Mouse (Mus musculus) kidney, adult 18-20 months (tissue): Measurements from ENCODE around the gene Gm20388.

ENCODE experiments used
- DNase-seq: peaks from one replicate; pipeline ENCODE4 v3.0.0; 2021

The Gm20388 gene

DNA sequence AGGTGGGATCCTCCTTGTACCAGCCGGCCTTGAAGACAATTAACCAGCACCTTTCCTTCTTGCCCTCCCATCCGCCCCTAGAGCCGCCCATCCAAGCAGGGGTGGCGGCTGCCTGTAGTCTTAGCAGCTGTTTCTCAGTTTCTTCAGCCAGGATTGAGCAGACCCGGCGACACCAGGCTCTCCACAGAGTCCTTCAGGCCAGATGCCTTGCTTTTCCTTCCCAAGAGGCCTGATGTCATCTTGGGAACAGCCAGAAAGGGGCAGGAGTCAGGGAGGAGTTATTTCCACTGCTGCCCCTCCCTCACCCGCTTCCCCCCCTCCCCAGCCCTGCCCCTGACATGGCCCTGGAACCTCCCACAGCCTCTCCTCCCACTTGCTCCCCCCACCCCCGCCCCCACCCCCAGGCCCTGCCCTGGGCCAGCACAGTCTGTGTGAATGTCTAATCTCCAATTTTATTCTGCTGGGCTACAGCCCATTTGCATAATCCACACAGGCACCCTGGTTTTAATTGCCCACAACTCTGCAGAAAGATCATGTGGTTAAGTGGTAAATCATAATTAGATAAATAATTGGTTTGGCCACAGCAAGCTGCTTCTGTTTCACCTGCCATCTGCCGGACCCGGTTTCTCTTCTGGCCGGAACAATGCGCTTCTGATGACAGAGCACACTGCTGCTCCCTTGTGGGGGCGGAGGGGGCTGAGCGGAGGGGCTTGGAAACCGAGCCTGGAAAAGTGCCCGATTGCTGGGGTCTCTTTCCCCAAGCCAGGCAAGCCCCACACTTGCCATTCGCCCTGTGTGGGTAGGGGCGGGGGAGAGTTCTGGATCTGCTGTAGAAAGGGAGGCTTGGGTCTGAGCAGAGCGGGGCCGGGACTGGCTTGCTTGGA, 610.3 kb downstream of the Gm20388 start:
- no peak for DNase-seq

DNA sequence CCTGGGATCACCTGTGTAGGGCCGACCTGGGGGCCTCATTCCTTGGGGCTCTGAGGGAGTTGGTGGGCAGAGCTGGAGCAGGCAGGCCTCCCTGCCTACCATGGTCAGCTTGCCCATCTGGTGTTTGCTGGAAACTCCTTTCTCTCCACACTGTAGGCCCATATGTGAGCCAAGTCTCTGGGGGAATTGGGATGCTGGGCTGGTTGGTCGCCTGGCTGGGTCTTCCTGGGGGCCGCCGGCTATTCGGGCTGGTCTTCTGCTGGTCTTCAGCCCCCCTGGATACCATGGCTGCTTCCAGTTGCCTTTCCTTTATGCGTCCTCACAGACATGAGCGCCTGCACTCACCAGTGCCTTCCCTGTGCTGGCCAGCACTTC, 610.9 kb downstream of the Gm20388 start:
- no peak for DNase-seq

DNA sequence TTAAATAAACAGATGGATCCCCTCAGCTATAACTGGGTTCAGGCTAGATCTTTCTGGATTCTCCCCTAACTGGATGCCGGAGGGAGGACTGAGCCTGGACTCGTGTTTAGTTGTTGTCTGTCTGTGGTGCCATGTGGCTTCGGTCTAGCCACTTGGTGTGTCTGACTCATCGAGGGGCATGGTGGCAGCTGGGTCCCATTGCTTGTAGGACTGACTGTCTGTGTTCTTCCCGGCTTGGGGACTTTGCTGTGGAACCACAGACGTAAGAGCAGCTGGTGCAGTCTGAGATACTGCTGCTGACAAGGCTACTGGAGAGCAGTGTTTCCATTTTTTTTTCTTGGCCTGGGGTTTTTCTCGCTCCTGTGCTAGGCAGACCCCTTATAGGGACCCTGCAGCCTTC, 613.0 kb downstream of the Gm20388 start:
- DNase-seq: no peak

DNA sequence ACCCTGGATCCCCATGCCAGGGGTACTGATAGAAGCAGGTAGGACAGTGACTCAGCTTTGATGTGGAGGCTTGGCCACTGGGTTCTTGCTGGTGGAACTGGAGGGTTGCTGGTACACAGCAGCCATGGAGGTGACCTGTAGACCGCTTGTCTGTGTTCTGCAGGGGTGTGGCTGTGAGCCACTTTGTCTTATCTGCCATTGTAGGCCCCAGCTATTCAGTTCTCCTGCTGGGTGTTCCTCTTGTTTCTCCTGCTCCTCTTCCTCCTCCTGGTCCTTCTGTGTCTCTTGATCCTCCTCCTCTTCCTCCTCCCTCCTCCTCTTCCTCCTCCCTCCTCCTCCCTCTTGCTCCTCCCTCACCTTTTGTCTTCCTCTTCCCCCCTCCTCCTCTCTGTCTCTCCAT, 614.5 kb downstream of the Gm20388 start:
- no peak for DNase-seq

DNA sequence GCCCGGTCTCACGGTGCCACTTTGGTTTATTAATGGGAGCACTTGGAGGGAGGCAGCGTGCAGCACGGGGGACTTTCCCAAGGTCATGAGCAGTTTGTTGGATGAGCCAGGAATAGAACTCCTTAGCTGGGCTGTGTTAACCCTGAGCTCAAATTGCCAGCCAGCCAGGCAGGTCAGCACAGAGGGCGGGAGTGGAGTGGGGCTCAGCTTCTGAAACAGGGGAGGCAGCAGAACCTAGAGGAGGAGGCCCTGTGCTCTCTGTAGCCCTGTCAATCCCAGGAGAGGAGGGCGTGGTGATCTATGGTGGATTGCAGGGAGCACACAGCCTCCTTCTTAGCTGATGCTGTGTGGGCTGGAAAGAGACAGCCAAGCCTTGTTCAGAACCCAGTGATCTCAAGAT, 615.2 kb downstream of the Gm20388 start:
- DNase-seq: no peak

DNA sequence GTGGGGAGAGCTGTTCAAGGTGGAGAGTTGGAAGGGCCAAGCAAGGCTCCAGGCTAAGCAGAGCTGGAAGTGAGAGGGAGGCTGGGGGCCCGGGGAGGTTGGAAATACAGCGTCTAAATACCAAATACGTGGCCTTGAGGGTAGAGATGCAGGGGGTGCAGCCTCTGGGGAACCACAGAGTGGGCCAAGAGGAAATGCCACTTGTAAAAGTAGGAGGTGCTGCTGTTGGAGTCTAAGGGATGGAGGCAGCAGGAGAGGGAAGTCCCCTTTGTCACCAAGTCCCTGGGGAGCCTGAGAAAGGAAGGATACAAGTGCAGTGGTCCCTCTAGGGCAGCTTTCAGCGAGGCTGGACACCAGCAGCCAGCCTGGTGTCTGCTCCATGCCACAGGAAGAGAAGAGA, 615.9 kb downstream of the Gm20388 start:
- no peak for DNase-seq

DNA sequence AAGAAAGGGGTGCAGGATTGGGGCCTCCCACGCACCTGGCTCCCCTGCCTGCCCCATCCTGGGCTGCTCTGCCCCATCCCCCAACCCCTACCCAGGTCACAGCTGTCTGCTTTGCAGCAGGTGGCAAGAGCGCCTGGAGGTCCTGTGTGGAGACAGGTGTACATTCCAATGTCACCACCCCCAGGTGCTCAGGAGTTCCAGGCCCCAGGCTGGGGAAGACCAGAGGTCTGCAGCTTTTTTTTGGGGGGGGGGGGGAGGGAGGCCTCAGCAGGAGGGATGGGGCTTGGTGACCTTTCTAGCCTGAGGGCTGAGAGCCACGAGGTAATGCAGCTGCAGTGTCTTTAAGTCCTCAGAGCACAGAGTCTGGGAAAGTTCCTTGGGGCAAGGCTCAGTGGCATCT, 617.7 kb downstream of the Gm20388 start:
- DNase-seq: no peak

DNA sequence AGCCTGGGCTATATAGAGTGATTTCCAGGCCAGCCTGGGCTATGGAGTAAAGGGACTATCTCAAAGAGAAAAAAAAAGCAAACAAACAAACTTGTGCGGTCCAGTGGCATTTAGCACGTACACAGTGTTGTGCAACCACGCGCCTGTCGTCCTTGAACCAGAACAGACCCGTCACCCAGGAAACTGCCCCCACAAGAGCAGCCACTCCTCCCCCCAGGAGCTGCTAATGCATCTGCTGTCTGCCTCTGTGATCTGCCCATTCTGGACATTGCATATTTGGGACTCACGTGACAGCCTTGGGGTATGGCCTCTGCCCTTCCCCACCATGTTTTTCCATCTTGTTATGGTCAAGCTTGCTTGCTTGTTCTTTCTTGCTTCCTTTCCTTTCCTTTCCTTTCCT, 618.6 kb downstream of the Gm20388 start:
- no peak for DNase-seq

DNA sequence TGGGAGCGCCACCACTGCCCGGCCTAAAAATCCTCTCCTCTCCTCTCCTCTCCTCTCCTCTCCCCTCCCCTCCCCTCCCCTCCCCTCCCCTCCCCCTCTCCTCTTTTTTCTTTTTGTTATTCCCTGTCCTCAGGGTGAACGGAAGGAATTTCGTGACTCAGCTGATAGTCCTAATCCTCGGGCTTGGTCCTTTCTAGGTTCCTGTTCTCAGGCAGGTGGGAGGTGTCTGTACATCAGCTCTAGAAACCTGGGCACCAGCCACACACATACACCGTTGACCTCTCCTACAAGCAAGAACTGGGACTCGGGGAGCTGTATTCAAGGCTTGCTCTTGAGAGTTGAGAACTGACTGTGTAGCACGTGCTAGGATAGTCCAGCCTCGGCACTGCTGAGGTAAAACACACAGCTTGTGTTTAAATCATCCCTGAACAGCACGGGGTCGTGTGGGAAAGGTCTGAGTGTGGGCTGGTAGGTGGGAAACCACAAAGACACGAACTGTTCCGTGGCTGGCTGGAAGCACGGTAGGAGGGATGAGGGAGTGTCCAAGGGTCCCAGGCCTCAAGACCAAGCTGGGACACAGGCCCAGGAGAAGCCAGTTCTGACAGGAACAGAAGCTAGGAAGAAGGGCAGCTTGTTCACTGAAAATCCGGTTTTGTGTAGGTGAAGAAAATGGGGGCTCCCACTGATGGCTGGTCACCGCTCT, 620.5 kb downstream of the Gm20388 start:
- no peak for DNase-seq

DNA sequence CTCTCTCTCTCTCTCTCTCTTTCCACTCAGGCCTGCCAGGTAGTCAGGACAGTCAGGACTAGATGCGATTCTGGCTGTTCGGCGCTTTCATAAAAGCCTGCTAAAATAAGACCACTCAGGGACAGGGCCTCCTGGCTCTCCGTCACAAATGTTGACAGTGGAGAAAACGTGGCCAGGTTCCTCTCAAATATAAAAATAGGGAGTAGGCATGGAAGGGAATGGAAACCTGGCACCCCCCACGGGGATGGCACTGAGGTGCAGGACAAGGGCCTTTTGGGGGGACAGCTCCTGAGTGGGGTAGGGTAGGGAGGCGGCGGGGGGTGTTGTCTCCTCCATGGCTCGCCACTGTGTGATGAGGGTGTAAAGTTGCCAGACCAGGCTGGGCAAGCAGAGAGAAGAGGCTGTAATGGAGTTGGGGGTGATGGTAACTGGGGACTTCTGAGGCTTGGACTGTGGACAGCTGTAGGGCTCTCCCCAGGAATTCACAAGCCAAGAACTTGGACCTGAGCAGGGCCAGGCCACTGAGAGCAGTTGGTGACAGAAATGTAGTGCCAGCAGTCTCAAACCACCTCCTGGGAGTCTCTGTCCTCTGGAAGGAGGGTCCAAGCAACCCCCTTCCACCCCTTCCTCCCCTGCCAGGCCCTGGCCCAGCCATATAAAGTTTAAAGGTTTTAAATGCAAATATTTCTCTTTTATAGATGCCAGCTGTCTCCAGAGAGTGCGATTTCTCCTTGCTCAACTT, 621.3 kb downstream of the Gm20388 start:
- DNase-seq: no peak

DNA sequence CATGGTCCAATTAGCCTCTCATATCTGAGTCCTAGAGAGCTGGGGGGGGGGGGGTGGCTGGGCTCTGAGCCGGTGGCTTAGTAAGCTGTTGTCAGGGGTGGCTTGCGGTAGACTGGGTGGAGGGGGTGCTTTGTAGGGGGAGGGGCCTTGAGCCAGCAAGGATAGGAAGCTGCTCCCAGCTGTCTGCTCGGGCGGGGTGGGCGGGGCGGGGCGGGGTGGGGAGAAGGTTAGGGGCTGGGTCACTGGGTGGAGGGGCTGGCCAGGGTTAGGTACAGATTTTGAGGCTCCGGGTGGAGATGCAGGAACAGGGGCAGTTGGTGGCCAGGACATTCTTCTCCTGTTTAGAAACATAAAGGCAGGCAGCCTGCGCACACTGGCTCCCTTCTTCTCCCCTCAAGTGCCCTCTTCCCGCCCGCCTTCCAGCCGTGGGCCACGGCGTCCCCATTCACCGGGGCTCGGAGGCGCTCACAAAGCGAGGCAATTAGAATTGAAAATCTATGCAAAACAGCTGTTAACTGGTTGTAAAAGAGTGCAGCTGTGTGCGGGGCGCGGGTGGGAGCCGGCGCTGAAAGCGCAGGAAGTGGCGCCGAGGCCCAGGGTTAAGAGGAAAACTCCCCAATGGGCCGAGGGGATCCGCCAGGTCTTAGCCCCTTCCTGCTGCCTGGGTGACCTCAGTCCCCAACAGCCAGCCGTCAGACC, 622.0 kb downstream of the Gm20388 start:
- DNase-seq: no peak

DNA sequence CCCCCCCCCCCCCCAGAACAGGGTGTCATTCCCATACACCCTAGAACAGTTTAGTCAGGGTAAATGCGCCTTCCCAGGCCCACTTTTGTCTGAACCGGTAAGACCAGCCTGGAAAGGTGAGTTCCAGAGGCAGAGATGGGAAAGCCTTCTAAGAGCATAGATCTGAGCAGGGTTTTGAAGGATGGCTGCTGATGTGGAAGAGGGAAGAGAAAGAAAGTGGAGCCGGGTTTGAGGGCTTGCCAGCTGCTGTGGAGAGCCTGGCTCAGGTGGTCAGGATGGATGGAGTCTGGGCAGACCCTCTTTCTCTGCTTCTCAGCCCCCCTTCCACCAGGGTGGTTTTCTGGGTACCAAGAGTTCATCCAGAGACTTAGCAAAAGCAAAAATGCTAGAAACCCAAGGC, 622.7 kb downstream of the Gm20388 start:
- DNase-seq: no peak

DNA sequence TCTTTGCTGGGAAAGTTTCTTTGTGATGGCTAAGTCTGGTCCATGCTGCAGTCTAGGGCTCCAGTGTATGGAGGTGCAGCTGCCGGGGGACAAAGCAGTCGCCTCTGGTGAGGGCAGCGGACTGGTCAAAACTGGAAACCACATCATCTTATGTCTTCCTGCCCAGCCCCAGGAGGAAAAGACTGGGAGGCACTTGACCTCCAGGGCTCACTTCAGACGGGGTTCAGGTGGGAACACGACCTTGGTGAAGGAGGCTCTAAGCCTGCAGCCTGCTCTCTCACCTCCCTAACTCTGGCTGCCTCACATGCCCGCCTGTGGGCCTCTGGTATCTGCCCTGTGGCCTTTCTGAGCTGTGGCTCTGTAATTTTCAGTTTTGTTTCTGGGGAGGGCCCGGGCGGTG, 623.4 kb downstream of the Gm20388 start:
- no peak for DNase-seq

DNA sequence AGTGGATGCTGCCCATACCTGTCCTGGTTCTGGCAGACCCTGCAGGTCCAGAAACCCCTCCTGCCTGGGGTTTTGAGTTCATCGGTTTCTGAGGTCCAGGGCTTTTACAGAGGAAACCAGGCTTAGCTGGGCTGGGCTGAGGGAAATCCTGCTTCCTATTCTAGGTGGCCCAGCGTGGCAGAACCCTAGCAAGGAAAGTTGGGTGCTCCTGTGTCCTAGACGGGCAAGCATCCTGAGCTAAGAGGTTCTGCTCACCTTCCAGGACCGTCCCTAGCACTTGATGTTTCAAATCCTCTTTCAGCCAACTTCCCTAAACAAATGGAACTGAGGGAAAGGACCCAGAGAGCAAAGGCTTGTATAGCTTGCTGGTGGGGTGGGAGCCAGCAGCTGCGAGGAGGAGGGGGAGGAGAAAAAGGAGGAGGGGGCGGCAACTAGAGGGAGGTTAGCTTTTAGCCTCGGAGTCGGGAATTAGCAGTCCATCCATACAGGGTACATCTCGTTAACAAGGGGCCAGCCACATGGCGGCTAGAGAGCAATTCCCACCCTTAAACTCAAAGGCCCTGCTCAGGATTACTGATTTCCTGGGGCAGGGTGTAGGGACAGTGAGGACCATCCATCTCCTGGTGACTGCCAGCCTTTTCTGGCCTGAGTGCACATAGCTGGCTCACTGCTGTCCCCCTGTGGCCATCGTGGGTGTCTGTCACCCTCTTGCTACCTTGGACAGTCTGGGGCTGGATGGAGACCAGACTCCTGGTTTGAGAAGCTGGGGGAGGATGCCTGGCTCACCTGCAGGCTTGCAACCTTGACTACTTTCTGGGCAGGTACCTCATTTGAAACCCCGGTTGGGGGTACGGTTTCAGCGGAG, 624.1 kb downstream of the Gm20388 start:
- DNase-seq: peak; percentile 83

DNA sequence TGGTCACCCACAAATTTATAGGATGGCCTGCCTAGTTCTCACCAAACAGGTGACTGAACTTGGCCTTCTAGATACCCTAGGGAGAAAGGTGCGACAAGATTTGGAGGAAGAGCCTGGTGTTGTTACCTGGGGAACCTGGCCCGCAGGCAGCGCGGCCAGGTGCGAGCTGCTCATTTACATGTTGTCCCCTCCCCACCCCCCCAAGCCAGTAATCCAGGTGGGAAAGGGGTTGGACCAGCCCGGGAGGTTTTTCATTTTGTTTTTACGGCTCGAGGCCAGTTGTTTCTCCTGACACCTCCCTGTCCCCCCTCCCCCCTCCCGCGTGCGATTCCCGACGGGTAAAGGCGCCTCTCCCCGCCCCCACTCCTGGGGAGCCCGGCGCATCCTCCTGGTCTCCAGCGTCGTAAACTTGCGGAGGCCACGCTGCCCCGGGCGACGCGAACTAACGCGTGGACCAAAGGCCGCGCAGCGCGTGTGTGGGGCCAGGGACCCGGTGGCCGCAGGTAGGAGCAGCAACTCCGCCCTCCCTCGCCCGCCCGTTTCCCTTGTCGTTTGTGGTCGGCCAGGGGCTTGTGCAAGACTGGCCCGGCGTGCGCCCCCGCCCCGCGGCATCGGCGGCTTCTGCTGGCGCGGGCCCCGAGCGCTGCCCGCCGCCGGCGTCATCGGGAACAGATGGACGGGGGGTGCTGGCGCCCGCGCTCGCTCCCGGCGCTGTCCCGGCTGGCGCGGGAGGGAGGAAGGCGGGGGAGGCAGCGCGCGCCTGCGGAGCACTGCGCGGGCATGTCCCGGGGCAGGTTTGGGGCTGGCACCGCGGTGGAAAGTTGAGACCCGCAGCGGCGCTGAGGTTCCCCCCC, 625.0 kb downstream of the Gm20388 start:
- peak; percentile 61 for DNase-seq

DNA sequence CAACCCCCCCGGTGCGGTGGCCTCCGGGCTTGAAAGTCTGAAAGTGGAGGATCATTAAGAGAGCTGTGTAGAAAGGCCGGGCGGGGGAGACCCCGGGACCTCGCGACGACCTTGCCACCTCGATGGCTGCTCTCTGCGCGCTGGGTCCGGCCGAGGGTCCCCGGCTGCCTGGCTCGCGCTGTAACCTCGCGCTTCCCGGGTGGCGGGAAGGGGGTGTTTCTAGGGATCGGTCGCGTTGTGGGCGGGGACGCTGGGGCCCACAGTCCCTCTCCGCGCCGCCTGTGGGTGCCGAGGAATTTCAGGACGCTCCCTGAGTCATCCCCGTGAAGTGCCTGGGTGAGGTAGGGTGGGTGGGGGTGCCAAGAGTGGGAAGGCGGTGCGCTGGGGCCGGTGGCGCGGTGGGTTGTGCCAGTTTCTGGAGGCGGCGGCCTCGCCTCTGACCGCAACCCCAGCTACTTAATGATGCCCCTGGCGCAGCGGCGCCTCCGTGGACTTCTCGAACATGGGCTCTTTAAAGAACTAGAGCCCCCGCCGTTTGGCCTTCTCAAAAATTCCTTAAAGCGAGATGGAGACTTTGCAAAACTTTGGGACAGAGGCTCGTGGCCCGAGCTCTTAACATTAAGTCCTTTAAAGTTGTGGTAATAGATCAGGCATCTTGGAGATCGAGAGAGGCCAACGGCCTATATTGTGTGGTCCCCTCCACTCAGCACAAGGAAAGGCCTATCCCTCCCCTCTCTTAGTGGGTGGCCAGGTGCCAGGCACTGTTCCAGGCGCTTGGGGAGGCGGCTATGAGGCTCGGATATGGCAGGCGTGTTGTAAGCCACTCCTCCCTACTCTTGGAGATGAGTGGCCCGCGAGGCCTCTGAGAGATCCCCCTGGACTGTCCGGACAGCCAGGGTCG, 625.9 kb downstream of the Gm20388 start:
- peak; percentile 52 for DNase-seq

DNA sequence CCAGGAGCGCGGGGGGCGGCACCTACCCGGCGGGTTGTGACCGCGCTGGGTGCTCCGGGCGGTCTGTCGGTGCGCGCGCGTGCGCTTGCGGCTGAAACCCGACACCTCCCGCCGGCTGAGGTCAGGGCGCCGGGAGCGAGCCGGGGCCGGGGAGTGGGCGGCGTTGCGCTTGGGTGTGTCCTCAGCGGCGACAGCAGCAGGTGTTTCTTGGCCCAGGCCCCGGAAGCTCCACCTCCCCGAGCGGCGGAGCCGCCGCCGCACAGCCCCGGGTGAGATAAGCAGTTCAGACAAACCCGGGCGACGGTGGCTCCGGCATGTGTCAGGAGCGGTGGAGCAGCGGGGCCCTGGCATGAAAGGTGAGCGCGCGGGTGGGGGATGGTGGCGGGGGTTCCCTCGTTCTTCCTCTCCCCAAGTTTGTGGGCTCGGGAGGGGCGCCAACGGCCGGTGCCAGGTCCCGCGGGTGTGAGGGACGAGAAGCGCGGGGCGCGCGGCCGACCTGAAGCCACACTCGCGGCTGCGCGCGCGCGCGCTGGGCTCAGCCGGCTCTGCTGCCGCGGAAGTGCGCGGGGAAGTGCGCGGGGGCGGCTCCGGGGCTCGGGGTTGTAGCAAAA, 626.7 kb downstream of the Gm20388 start:
- peak; percentile 89 for DNase-seq

DNA sequence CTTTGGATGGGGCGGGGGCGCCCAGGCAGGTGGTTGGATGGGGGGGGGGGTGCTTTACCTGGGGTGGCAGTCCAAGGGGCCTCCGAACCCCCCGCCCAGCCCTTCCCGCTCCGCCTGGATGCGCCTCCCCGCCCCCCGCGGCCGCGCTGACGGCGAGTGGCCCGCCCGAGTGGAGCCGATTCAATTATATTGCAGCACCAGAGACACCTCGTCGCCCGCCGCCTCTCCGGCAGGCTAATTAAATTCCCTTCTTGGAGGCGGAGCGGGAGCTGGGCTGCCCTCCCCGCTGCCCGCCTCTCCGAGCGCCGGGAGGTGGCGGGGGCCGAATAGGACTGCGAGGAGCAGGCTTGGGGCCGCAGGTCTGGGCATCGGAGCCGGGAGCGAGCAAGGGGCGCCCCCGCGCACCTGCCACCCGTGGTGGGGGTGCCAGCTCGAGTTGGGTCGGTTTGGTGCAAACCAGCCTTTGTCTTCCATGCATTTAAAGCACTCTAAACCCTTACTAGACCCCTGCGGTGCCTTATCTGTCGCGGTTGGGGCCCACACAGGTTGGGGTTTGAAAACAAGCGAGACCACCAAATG, 627.3 kb downstream of the Gm20388 start:
- DNase-seq: peak; percentile 75
